Mouse (Mus musculus): ENCODE data around the gene Pomgnt1. TPM values are rescaled to one million over a fixed set of nuclear protein-coding genes. Genes with fewer than 3 reads are reported as not detected.
A peak's percentile ranks its signal among the peaks of the same experiment; 100 is the strongest.

The Pomgnt1 gene
- total and polyA plus RNA-seq, 3 experiments = 33.0 to 40.7 (median 40.2) TPM

DNA sequence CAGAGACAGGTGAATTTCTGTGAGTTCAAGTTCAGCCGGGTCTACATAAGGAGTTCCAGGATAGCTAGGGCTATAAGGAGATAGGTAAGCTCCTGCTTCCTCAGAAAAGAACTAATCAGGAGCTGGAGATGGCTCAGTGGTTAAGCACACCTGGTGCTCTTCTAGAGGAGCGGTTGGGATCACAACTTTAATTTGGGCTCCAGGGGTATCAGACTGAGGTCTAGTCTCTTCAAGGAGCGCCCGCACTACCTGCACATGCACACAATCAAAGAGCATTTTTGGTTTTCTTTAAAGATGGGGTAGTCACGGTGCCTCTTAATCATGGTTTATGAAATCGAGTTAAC, 26.1 kb downstream of the Pomgnt1 start:
- dilution Hi-C loops (cut with MboI; ENCODE audit: extremely low pct_ligation_motif_present, extremely low pct_unique_long_range_greater_than_20kb, low sequenced_read_pairs) (no loop called here), in situ Hi-C loops (cut with MboI; ENCODE audit: low pct_ligation_motif_present, low pct_unique_long_range_greater_than_20kb, low sequenced_read_pairs) (loop anchor here (25.0 kb wide), 2 partner anchors 188 to 663 kb away; partner anchors contain the start of genes Hpdl, Mutyh and Toe1)
- Histone ChIP-seq H3K4me3 (replicated peaks in 1 of 3; ENCODE audit: low read depth in 2 of 3, low read length in 2 of 3, poor library complexity in 1 of 3) (peak overlapping the region; percentile 71 to 87 (median 81)), H3K27ac (ENCODE audit: insufficient read depth, low read depth) (no peak overlapping the region), H3K4me2 (ENCODE audit: insufficient read depth, low read depth, poor library complexity, severe bottlenecking) (peak overlapping the region; percentile 62; the same call in 1 of the 2 replicates), H3K9ac (ENCODE audit: insufficient read depth, low read depth) (peak overlapping the region; percentile 86), H3K9me3 (replicated peaks; ENCODE audit: low read length) (peaks cover 5% of the 10 kb centered on the region), H3K79me2 (replicated peaks; ENCODE audit: control insufficient read depth, extremely low read depth, insufficient read depth, poor library complexity, severe bottlenecking) (peaks cover 11% of the 10 kb centered on the region), H3K27me3 (replicated peaks) (no peaks in the 10 kb centered on the region), H3K4me1 (ENCODE audit: control insufficient read depth in 1 of 2, insufficient read depth in 2 of 2) (peaks cover 6 to 18% of the 10 kb centered on the region in 2 experiments; a peak in 2 of 4 replicates), H3K36me3 (replicated peaks in 1 of 2; ENCODE audit: control insufficient read depth in 1 of 2, insufficient read depth in 1 of 2, low read length in 1 of 2) (peaks cover 28 to 34% of the 10 kb centered on the region in 2 experiments)
- no peak for TF ChIP-seq SIN3A (IDR thresholded peaks at IDR 0.05; ENCODE audit: low read length)
- TF ChIP-seq IRF4 (IDR thresholded peaks at IDR 0.05; ENCODE audit: low read depth, low read length) = no peak
- TF ChIP-seq MEF2A (IDR thresholded peaks at IDR 0.05; ENCODE audit: borderline replicate concordance, low read depth, low read length) = no peak
- TF ChIP-seq MAZ (IDR thresholded peaks at IDR 0.05; ENCODE audit: low read depth, low read length) = no peak
- no peak for TF ChIP-seq USF1 (IDR thresholded peaks at IDR 0.05; ENCODE audit: low read depth, low read length)
- no peak for TF ChIP-seq ZC3H11A (IDR thresholded peaks at IDR 0.05; ENCODE audit: low read depth, low read length)
- TF ChIP-seq TBP (conservative IDR thresholded peaks at IDR 0.05; ENCODE audit: low read depth, low read length) = no peak
- TF ChIP-seq SMC3 (IDR thresholded peaks at IDR 0.05; ENCODE audit: low read depth, low read length) = no peak
- DNase-seq (ENCODE audit: extremely low read depth) = no peak

DNA sequence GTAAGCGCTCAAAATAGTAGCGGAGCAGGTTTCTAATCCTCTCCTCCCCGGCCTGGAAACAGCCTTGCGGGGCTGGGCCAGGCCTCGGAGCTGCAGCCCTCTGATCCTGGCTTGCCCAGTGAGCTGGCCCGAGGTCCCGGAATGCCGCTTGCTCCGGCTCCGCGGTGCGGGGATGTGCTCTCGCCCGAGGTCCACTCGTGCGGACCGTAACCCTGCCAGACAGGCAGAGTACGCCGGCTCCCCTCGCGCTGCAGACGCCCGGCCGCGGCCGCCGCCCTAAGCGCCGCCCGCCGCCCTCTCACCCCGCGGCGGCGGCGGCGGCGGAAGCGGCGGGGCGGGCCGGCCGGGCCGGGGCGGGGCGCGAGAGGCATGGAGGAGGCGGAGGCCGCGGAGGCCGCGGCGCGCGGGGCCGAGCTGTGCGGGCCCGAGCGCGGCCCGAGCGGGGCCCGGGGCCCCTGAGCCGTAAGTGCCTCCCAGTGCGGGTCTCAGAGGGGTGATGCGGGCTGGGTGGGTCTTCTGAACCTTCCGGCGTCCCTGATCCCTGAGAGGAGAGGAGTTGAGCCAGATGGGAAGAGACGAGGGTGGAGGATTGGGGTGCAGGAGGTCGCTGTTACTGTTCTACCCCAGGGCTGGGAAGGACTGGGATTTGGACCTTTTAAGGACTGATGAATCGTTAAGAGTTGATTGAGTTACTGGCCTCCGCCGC, 26.7 kb downstream of the Pomgnt1 start:
- peaks cover 11% of the 10 kb centered on the region for H3K79me2 ChIP-seq (replicated peaks; ENCODE audit: control insufficient read depth, extremely low read depth, insufficient read depth, poor library complexity, severe bottlenecking)
- no peak overlapping the region for H3K27ac ChIP-seq (ENCODE audit: insufficient read depth, low read depth)
- DNase-seq (ENCODE audit: extremely low read depth) = no peak
- peak overlapping the region; percentile 97 for H3K9ac ChIP-seq (ENCODE audit: insufficient read depth, low read depth)
- peaks cover 5% of the 10 kb centered on the region for H3K9me3 ChIP-seq (replicated peaks; ENCODE audit: low read length)
- peak overlapping the region; percentile 91 for H3K4me2 ChIP-seq (ENCODE audit: insufficient read depth, low read depth, poor library complexity, severe bottlenecking)
- peaks cover 6 to 18% of the 10 kb centered on the region in 2 experiments; a peak in 2 of 4 replicates for H3K4me1 ChIP-seq (ENCODE audit: control insufficient read depth in 1 of 2, insufficient read depth in 2 of 2)
- peaks cover 33 to 39% of the 10 kb centered on the region in 2 experiments for H3K36me3 ChIP-seq (replicated peaks in 1 of 2; ENCODE audit: control insufficient read depth in 1 of 2, insufficient read depth in 1 of 2, low read length in 1 of 2)
- H3K27me3 ChIP-seq (replicated peaks) = no peaks in the 10 kb centered on the region
- dilution Hi-C loops (cut with MboI; ENCODE audit: extremely low pct_ligation_motif_present, extremely low pct_unique_long_range_greater_than_20kb, low sequenced_read_pairs) (no loop called here), in situ Hi-C loops (cut with MboI; ENCODE audit: low pct_ligation_motif_present, low pct_unique_long_range_greater_than_20kb, low sequenced_read_pairs) (loop anchor here (25.0 kb wide), 2 partner anchors 187 to 662 kb away; partner anchors contain the start of genes Hpdl, Mutyh and Toe1)
- peak overlapping the region; percentile 71 to 87 (median 84) for H3K4me3 ChIP-seq (replicated peaks in 1 of 3; ENCODE audit: low read depth in 2 of 3, low read length in 2 of 3, poor library complexity in 1 of 3)
- peak; percentile 28; the same call in 1 of the 2 replicates for TF ChIP-seq MYC (IDR thresholded peaks at IDR 0.05; ENCODE audit: low read depth, low read length)
- TF ChIP-seq MXI1 (IDR thresholded peaks at IDR 0.05; ENCODE audit: low read depth, low read length) = peak; percentile 81
- TF ChIP-seq E2F4 (IDR thresholded peaks at IDR 0.05; ENCODE audit: insufficient replicate concordance, low read depth, low read length) = no peak
- TF ChIP-seq GABPA (IDR thresholded peaks at IDR 0.05; ENCODE audit: insufficient replicate concordance, low read depth, low read length) = no peak
- 0 out of 2 replicates have a peak, but pooled peaks have one; percentile 44 for TF ChIP-seq UBTF (IDR thresholded peaks at IDR 0.05; ENCODE audit: low read depth, low read length)
- TF ChIP-seq MEF2A (IDR thresholded peaks at IDR 0.05; ENCODE audit: borderline replicate concordance, low read depth, low read length) = no peak
- no peak for TF ChIP-seq ZKSCAN1 (IDR thresholded peaks at IDR 0.05; ENCODE audit: borderline replicate concordance, low read depth, low read length)
- no peak for TF ChIP-seq BHLHE40 (IDR thresholded peaks at IDR 0.05; ENCODE audit: low read depth, low read length)
- no peak for TF ChIP-seq PAX5 (IDR thresholded peaks at IDR 0.05; ENCODE audit: low read length)
- TF ChIP-seq CTCF (conservative IDR thresholded peaks at IDR 0.05 in 1 of 2, IDR thresholded peaks at IDR 0.05 in 1 of 2; ENCODE audit: low read depth in 2 of 2, low read length in 2 of 2) = no peak
- peak; percentile 41; the same call in 1 of the 2 replicates for TF ChIP-seq HCFC1 (IDR thresholded peaks at IDR 0.05; ENCODE audit: low read depth, low read length)
- TF ChIP-seq RAD21 (IDR thresholded peaks at IDR 0.05; ENCODE audit: low read depth, low read length) = no peak
- TF ChIP-seq SIN3A (IDR thresholded peaks at IDR 0.05; ENCODE audit: low read length) = peak; percentile 74; the same call in 1 of the 2 replicates
- TF ChIP-seq JUN (IDR thresholded peaks at IDR 0.05; ENCODE audit: insufficient read depth, low read depth, low read length) = no peak
- peak; percentile 64; the same call in 1 of the 2 replicates for TF ChIP-seq POLR2AphosphoS2 (IDR thresholded peaks at IDR 0.05; ENCODE audit: low read depth, low read length)
- TF ChIP-seq CHD2 (IDR thresholded peaks at IDR 0.05; ENCODE audit: low read length) = no peak
- TF ChIP-seq TBP (conservative IDR thresholded peaks at IDR 0.05; ENCODE audit: low read depth, low read length) = no peak
- no peak for TF ChIP-seq MAFK (IDR thresholded peaks at IDR 0.05; ENCODE audit: insufficient replicate concordance, low read length)
- no peak for TF ChIP-seq JUND (conservative IDR thresholded peaks at IDR 0.05; ENCODE audit: low read depth, low read length)
- no peak for TF ChIP-seq EP300 (IDR thresholded peaks at IDR 0.05; ENCODE audit: low read length)
- peak; percentile 84 for TF ChIP-seq NELFE (IDR thresholded peaks at IDR 0.05; ENCODE audit: low read depth, low read length)
- TF ChIP-seq POLR2A (IDR thresholded peaks at IDR 0.05; ENCODE audit: low read depth, low read length) = peak; percentile 92
- no peak for TF ChIP-seq CHD1 (IDR thresholded peaks at IDR 0.05; ENCODE audit: low read depth, low read length)
- peak; percentile 58 for TF ChIP-seq ZMIZ1 (IDR thresholded peaks at IDR 0.05; ENCODE audit: low read depth, low read length)
- TF ChIP-seq USF1 (IDR thresholded peaks at IDR 0.05; ENCODE audit: low read depth, low read length) = no peak
- TF ChIP-seq USF2 (conservative IDR thresholded peaks at IDR 0.05; ENCODE audit: low read depth, low read length) = no peak
- TF ChIP-seq NRF1 (IDR thresholded peaks at IDR 0.05; ENCODE audit: low read depth, low read length) = 0 out of 2 replicates have a peak, but pooled peaks have one; percentile 8

Measured in CH12.LX (cell line).